Mouse (Mus musculus): ENCODE results near the gene Cyth2. TPM values are rescaled to one million over a fixed set of nuclear protein-coding genes. Genes with fewer than 3 reads are reported as not detected.

Gene Cyth2
- polyA plus RNA-seq, 1 experiment from 2014 or later = 161 TPM

DNA sequence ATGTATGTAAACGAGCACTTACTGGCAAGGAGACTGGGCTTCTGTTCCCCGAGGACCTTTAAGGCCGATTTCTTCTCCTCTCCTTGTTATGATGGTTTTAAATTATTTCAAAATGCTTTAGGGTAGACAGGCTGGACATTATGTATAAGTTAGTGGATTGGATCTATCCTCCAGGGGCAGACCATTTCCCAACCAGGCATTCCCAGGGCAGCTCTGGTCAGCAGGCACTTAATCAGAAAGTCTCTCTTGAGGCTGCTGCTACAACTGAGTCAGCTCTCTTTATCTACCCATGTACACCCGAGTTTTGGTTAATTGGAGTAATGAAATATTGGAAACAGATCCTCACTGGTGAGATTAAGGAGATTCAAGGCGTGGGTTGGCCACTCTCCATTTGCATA is 16.7 kb upstream of the Cyth2 start:
- Histone ChIP-seq H3K36me3 (replicated peaks) (peaks cover 39% of the 10 kb centered on the region), H3K27ac (replicated peaks) (peak overlapping the region; percentile 85), H3K27me3 (replicated peaks; ENCODE audit: low read depth, poor library complexity, severe bottlenecking) (peaks cover 52% of the 10 kb centered on the region), H3K9me3 (no peaks in the 10 kb centered on the region), H3K4me1 (peaks cover 38% of the 10 kb centered on the region), H3K4me3 (peak overlapping the region; percentile 98)
- WGBS = 24% methylated on average over 5 of the region's 5 CpGs
- DNase-seq (ENCODE audit: low spot score) = no peak

- Histone ChIP-seq H3K27ac (replicated peaks) (peak within 1 kb of the TSS; percentile 85), H3K4me3 (peak within 1 kb of the TSS; percentile 98), H3K36me3 (replicated peaks) (peaks cover 45% of the 10 kb centered on the region), H3K9me3 (no peaks in the 10 kb centered on the region), H3K4me1 (peaks cover 38% of the 10 kb centered on the region), H3K27me3 (replicated peaks; ENCODE audit: low read depth, poor library complexity, severe bottlenecking) (peaks cover 47% of the 10 kb centered on the region)
- whole genome bisulfite sequencing = under 1% methylated on average over 35 of the region's 35 CpGs
- peak; percentile 91 for DNase-seq (ENCODE audit: low spot score)
Observed at GRCm38 (mm10) chr7:45830427-45831127, 16.2 kb upstream of the Cyth2 start, which contains the start of gene Grwd1. TSS of gene Grwd1 (minus strand) at chr7:45830944.

GRCm38 (mm10) chr7:45826631-45827030 is 12.2 kb upstream of the Cyth2 start:
- H3K9me3 ChIP-seq = no peaks in the 10 kb centered on the region
- peaks cover 83% of the 10 kb centered on the region for H3K36me3 ChIP-seq (replicated peaks)
- no peak for DNase-seq (ENCODE audit: low spot score)
- H3K27ac ChIP-seq (replicated peaks) = no peak overlapping the region
- peaks cover 18% of the 10 kb centered on the region for H3K4me1 ChIP-seq
- WGBS = 91% methylated on average over 7 of the region's 7 CpGs
- H3K4me3 ChIP-seq = no peak overlapping the region
- H3K27me3 ChIP-seq (replicated peaks; ENCODE audit: low read depth, poor library complexity, severe bottlenecking) = peaks cover 7% of the 10 kb centered on the region

DNA sequence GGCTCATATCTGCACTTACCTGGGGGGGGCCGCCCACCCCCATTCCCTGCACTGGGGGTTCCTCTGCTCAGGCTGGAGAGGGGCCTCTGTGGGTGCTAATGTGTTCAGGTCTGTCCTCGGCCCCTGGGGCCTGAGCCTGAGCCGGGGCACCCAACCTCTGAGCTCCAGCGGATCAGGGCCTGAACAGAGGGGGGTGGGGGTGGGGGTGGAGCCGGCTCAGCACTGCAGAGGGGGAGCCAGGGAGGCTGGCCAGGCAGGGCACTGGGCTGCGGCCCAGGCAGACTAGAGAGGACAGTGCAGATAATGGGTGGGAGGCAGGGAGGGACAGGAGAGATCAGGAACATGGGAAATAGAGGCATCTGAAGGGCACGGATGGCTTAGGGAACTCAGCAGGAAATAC is 10.2 kb upstream of the Cyth2 start, which contains the start of gene Kcnj14:
Kcnj14 (minus strand) TSS at position 185 of the 400 bp plus-strand sequence.
- DNase-seq (ENCODE audit: low spot score) = no peak
- Histone ChIP-seq H3K36me3 (replicated peaks) (peaks cover 86% of the 10 kb centered on the region), H3K9me3 (no peaks in the 10 kb centered on the region), H3K27me3 (replicated peaks; ENCODE audit: low read depth, poor library complexity, severe bottlenecking) (peaks cover 14% of the 10 kb centered on the region), H3K4me1 (peaks cover 11% of the 10 kb centered on the region), H3K27ac (replicated peaks) (no peak within 1 kb of the TSS), H3K4me3 (no peak within 1 kb of the TSS)
- 73% methylated on average over 7 of the region's 7 CpGs for WGBS

DNA sequence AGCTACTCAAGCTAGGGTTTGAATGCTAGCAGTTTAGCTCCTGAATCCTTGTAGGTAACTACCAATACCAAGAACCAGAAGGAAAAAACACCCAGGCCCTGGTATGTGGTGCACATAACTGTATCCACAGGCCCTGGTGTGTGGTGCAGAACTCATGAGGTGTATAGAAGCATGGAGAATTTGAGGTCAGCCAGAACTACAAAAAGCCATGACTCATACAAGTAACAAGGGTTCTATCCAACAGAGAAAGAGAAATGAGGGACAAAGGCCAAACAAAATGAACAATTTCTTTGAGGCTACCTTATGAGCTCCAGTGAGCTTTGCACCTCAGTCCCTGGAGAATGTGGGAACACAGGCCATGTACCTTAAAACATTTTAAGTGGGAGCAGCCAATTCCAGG is 6.5 kb upstream of the Cyth2 start:
- H3K27ac ChIP-seq (replicated peaks) = no peak overlapping the region
- H3K36me3 ChIP-seq (replicated peaks) = peaks cover 49% of the 10 kb centered on the region
- DNase-seq (ENCODE audit: low spot score) = no peak
- H3K4me1 ChIP-seq = peaks cover 13% of the 10 kb centered on the region
- H3K27me3 ChIP-seq (replicated peaks; ENCODE audit: low read depth, poor library complexity, severe bottlenecking) = peaks cover 29% of the 10 kb centered on the region
- no peaks in the 10 kb centered on the region for H3K9me3 ChIP-seq
- H3K4me3 ChIP-seq = no peak overlapping the region

- Histone ChIP-seq H3K4me1 (peaks cover 23% of the 10 kb centered on the region), H3K36me3 (replicated peaks) (peaks cover 39% of the 10 kb centered on the region)
- WGBS = 9% methylated on average over 25 of the region's 25 CpGs
Observed at GRCm38 (mm10) chr7:45819843-45820242, 5.5 kb upstream of the Cyth2 start.

GRCm38 (mm10) chr7:45815984-45816351 is 1.6 kb upstream of the Cyth2 start:
- H3K4me1 ChIP-seq = peaks cover 43% of the 10 kb centered on the region
- H3K4me3 ChIP-seq = peak overlapping the region; percentile 98; the same call in 1 of the 2 replicates
- DNase-seq (ENCODE audit: low spot score) = no peak
- WGBS = 48% methylated on average over 2 of the region's 2 CpGs
- peaks cover 23% of the 10 kb centered on the region for H3K36me3 ChIP-seq (replicated peaks)
- H3K9me3 ChIP-seq = no peaks in the 10 kb centered on the region
- H3K27me3 ChIP-seq (replicated peaks; ENCODE audit: low read depth, poor library complexity, severe bottlenecking) = peaks cover 29% of the 10 kb centered on the region
- peak overlapping the region; percentile 100 for H3K27ac ChIP-seq (replicated peaks)

More at GRCm38 (mm10) chr7:45819843-45820242, 5.5 kb upstream of the Cyth2 start:
- Histone ChIP-seq H3K9me3 (no peaks in the 10 kb centered on the region), H3K27me3 (replicated peaks; ENCODE audit: low read depth, poor library complexity, severe bottlenecking) (peaks cover 29% of the 10 kb centered on the region), H3K4me3 (peak overlapping the region; percentile 46), H3K27ac (replicated peaks) (no peak overlapping the region)
- no peak for DNase-seq (ENCODE audit: low spot score)

- Histone ChIP-seq H3K27me3 (replicated peaks; ENCODE audit: low read depth, poor library complexity, severe bottlenecking) (peaks cover 24% of the 10 kb centered on the region), H3K27ac (replicated peaks) (peak overlapping the region; percentile 100), H3K4me1 (peaks cover 43% of the 10 kb centered on the region), H3K4me3 (peak overlapping the region; percentile 98), H3K9me3 (no peaks in the 10 kb centered on the region), H3K36me3 (replicated peaks) (peaks cover 26% of the 10 kb centered on the region)
- no peak for DNase-seq (ENCODE audit: low spot score)
- WGBS = 39% methylated on average over 10 of the region's 10 CpGs
Observed at GRCm38 (mm10) chr7:45815323-45815983, 1.1 kb upstream of the Cyth2 start.

GRCm38 (mm10) chr7:45814841-45815240 is 460 bp upstream of the Cyth2 start:
- H3K27ac ChIP-seq (replicated peaks) = peak overlapping the region; percentile 100
- H3K4me3 ChIP-seq = peak overlapping the region; percentile 98
- H3K36me3 ChIP-seq (replicated peaks) = peaks cover 32% of the 10 kb centered on the region
- no peaks in the 10 kb centered on the region for H3K9me3 ChIP-seq
- no peak for DNase-seq (ENCODE audit: low spot score)
- peaks cover 41% of the 10 kb centered on the region for H3K4me1 ChIP-seq
- peaks cover 17% of the 10 kb centered on the region for H3K27me3 ChIP-seq (replicated peaks; ENCODE audit: low read depth, poor library complexity, severe bottlenecking)
- WGBS = 3% methylated on average over 5 of the region's 5 CpGs

DNA sequence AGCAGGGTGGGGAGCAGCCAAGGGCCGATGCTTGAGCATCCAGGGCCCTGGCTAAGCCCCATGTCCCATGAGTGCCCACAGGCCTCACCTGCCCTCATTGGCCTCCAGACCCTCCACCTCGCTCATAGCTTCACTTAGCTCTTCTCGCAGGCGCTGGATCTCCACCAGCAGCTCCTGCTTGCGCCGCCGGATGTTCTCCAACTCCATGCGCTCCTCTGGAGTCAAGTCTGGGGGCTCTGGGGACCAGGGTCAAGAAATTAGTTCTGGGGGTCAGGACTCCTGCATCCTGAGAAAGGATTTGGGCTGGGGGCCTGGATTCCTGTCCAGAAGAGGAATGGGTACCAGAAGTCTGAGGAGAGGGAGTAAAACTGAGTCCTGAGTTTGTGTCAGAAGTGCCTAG is 1.5 kb downstream of the Cyth2 start:
- Histone ChIP-seq H3K27me3 (replicated peaks; ENCODE audit: low read depth, poor library complexity, severe bottlenecking) (no peaks in the 10 kb centered on the region), H3K9me3 (no peaks in the 10 kb centered on the region), H3K4me1 (peaks cover 41% of the 10 kb centered on the region), H3K27ac (replicated peaks) (peak overlapping the region; percentile 100), H3K36me3 (replicated peaks) (peaks cover 51% of the 10 kb centered on the region), H3K4me3 (peak overlapping the region; percentile 98)
- 86% methylated on average over 8 of the region's 8 CpGs for WGBS
- DNase-seq (ENCODE audit: low spot score) = no peak

DNA sequence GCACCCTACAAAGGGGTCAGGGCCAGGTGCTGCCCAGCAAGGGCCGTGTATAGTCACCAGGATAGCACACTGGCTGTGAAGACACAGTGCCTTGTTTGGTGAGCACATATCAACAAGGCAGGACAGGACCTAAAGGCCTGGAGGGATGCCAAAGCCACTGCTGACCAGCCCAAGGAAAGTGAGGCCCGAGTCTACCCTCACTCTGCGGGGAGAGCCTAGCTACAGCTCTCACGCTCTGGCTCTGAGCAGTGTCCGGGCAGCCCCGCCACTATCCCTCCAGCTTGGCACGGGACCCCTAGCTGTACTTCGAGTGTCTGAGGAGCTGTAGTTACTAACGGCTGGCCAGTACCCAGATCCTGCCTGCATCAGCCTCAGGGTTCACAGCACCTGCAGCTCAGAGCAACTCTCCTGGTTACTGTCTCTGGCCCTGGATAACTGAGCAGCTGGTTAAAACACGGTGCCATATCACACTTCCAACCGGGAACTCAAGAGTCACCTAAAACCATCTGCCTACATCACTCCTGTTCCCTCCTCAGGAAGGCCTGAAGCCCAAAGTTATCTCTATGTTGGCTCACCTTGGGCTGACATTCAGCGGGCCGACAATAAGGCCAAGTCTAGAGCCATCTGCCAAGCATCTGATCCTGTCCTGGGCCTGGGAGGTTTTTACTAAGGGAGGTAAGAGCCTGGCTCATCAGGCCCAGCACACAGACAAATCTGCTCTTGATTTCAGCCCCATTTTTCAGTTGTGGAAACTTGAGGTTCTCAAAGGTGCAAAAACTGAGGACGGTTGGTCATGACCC is 4.9 kb downstream of the Cyth2 start:
- Histone ChIP-seq H3K27me3 (replicated peaks; ENCODE audit: low read depth, poor library complexity, severe bottlenecking) (no peaks in the 10 kb centered on the region), H3K4me3 (no peak overlapping the region), H3K36me3 (replicated peaks) (peaks cover 74% of the 10 kb centered on the region), H3K27ac (replicated peaks) (no peak overlapping the region), H3K9me3 (no peaks in the 10 kb centered on the region), H3K4me1 (peaks cover 32% of the 10 kb centered on the region)
- WGBS = 90% methylated on average over 14 of the region's 14 CpGs
- no peak for DNase-seq (ENCODE audit: low spot score)

DNA sequence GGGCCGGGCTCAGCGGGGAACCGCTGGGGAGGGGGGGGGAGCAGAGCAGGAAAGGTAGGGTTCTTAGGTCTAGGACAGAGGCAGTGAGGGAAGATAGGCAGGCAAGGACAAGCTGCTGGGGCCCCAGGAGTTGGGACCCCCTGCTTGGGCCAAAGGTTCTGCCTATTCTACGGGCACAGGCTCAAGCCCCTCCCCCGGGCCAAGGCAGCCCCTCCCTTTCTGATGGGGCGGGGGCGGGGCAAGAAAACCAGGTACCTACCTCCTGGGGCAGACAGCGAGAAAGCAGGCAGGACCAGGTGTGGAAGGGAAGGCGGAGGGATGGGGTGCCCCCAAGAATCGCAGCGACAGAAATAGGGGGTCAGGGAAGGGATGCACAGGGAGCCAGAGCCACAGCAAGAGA is 5.9 kb downstream of the Cyth2 start:
- Histone ChIP-seq H3K36me3 (replicated peaks) (peaks cover 83% of the 10 kb centered on the region), H3K4me3 (peak overlapping the region; percentile 0; the same call in 1 of the 2 replicates), H3K9me3 (no peaks in the 10 kb centered on the region), H3K27ac (replicated peaks) (no peak overlapping the region), H3K27me3 (replicated peaks; ENCODE audit: low read depth, poor library complexity, severe bottlenecking) (no peaks in the 10 kb centered on the region), H3K4me1 (peaks cover 32% of the 10 kb centered on the region)
- no peak for DNase-seq (ENCODE audit: low spot score)
- 52% methylated on average over 11 of the region's 11 CpGs for WGBS
